Mouse (Mus musculus) subcutaneous adipose tissue, adult 2 months (tissue): ENCODE results near the gene Col19a1. TPM values are rescaled to one million over a fixed set of nuclear protein-coding genes. Genes with fewer than 3 reads are reported as not detected.

ENCODE experiments used
- polyA plus RNA-seq: library from polyadenylated mRNA; depleted of rRNA; stranded (reverse); fragments of >200 nt; gene quantifications from 2 replicates; pipeline ENCODE4 v1.2.3, GENCODE M21; 2012; ENCODE audit warnings: low replicate concordance; rRNA removed

The Col19a1 gene
- 0.03 TPM in 1 of 2 replicates, not detected in the other for polyA plus RNA-seq

DNA sequence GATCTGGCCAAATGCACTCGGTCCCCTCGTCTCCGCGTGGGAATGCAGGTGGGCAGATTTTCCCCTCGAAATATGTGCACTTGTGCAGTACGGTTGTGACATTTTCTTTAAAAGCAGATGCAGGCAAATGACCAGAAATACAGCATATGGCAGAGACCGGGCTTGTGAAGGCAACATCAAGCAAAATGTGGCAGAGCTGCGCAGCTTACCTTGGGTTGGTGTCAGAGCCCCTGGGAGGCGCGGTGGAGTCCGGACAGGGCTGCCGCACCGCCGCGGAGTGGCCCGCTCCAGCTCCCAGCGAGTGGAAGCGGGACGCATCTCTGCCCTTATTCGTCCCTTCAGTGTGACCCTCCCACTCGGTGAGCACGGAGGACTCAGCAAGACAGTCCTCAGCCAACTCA is at the start of gene Col19a1:
Gene Col19a1 (minus strand): TSS at position 332 of the 401 bp plus-strand sequence.

Other genes starting within 250 kb of the Col19a1 start
- gene Lmbrd1, start 91.2 kb upstream of the Col19a1 start, polyA plus RNA-seq: 22.1 and 25.6 TPM in 2 replicates